Mouse (Mus musculus): ENCODE results near the gene Cfap97d1. TPM values are rescaled to one million over a fixed set of nuclear protein-coding genes. Genes with fewer than 3 reads are reported as not detected.

Gene Cfap97d1
- total and polyA plus RNA-seq, 3 experiments, result not detected

GRCm38 (mm10) chr11:102034887-102035286, 50.8 kb downstream of the Cfap97d1 start:
- Histone ChIP-seq H3K27ac (ENCODE audit: control insufficient read depth, low read depth, low read length) (no peak overlapping the region), H3K36me3 (ENCODE audit: control insufficient read depth in 1 of 2, insufficient read depth in 2 of 2, low read length in 2 of 2) (peaks cover 0 to 1% of the 10 kb centered on the region in 2 experiments; a peak in 1 of 4 replicates), H3K9me3 (replicated peaks; ENCODE audit: insufficient read depth, low read length) (no peaks in the 10 kb centered on the region), H3K27me3 (ENCODE audit: control insufficient read depth in 1 of 2, insufficient read depth in 2 of 2, low read length in 2 of 2) (peaks cover 2 to 7% of the 10 kb centered on the region in 2 experiments), H3K4me3 (ENCODE audit: control insufficient read depth in 1 of 2, insufficient read depth in 1 of 2, low read depth in 2 of 2, low read length in 2 of 2) (no peak overlapping the region), H3K9ac (ENCODE audit: control insufficient read depth, low read depth, low read length, poor library complexity, severe bottlenecking) (no peak overlapping the region), H3K4me1 (ENCODE audit: control insufficient read depth in 1 of 2, insufficient read depth in 2 of 2, low read length in 2 of 2) (peaks cover 0 to 4% of the 10 kb centered on the region in 2 experiments; a peak in 1 of 4 replicates), H3K79me2 (ENCODE audit: control insufficient read depth, insufficient read depth, low read length, poor library complexity) (no peaks in the 10 kb centered on the region)
- no peak for DNase-seq (ENCODE audit: low read depth, low spot score)
- TF ChIP-seq TAL1 (IDR thresholded peaks at IDR 0.05; ENCODE audit: low read length), result no peak
- no peak for TF ChIP-seq SMC3 (IDR thresholded peaks at IDR 0.05; ENCODE audit: low read depth, low read length)
- TF ChIP-seq ELF1 (IDR thresholded peaks at IDR 0.05; ENCODE audit: low read depth, low read length), result no peak
- TF ChIP-seq NELFE (IDR thresholded peaks at IDR 0.05; ENCODE audit: low read depth, low read length), result no peak
- TF ChIP-seq ZC3H11A (IDR thresholded peaks at IDR 0.05; ENCODE audit: low read depth, low read length), result no peak
- TF ChIP-seq GATA1 (IDR thresholded peaks at IDR 0.05; ENCODE audit: low read depth, low read length), result no peak

- H3K9ac ChIP-seq (ENCODE audit: control insufficient read depth, low read depth, low read length, poor library complexity, severe bottlenecking), result no peak overlapping the region
- no peaks in the 10 kb centered on the region for H3K9me3 ChIP-seq (replicated peaks; ENCODE audit: insufficient read depth, low read length)
- H3K79me2 ChIP-seq (ENCODE audit: control insufficient read depth, insufficient read depth, low read length, poor library complexity), result no peaks in the 10 kb centered on the region
- no peak overlapping the region for H3K4me3 ChIP-seq (ENCODE audit: control insufficient read depth in 1 of 2, insufficient read depth in 1 of 2, low read depth in 2 of 2, low read length in 2 of 2)
- H3K4me1 ChIP-seq (ENCODE audit: control insufficient read depth in 1 of 2, insufficient read depth in 2 of 2, low read length in 2 of 2), result no peaks in the 10 kb centered on the region
- TF ChIP-seq ZMIZ1 (IDR thresholded peaks at IDR 0.05; ENCODE audit: low read depth, low read length), result no peak
- TF ChIP-seq MEF2A (IDR thresholded peaks at IDR 0.05; ENCODE audit: extremely low read depth, insufficient replicate concordance, low read depth, low read length, poor library complexity, severe bottlenecking), result no peak
- TF ChIP-seq MYB (IDR thresholded peaks at IDR 0.05; ENCODE audit: low read depth, low read length), result no peak
- no peak for TF ChIP-seq KAT2A (conservative IDR thresholded peaks at IDR 0.05; ENCODE audit: low read depth, low read length)
- H3K27ac ChIP-seq (ENCODE audit: control insufficient read depth, low read depth, low read length), result no peak overlapping the region
- DNase-seq (ENCODE audit: low read depth, low spot score), result no peak
- peaks cover 2 to 7% of the 10 kb centered on the region in 2 experiments for H3K27me3 ChIP-seq (ENCODE audit: control insufficient read depth in 1 of 2, insufficient read depth in 2 of 2, low read length in 2 of 2)
- H3K36me3 ChIP-seq (ENCODE audit: control insufficient read depth in 1 of 2, insufficient read depth in 2 of 2, low read length in 2 of 2), result no peaks in the 10 kb centered on the region
Measured at GRCm38 (mm10) chr11:102035456-102035960, 51.4 kb downstream of the Cfap97d1 start.

GRCm38 (mm10) chr11:102036336-102036735, 52.3 kb downstream of the Cfap97d1 start:
- H3K4me3 ChIP-seq (ENCODE audit: control insufficient read depth in 1 of 2, insufficient read depth in 1 of 2, low read depth in 2 of 2, low read length in 2 of 2), result no peak overlapping the region
- H3K4me1 ChIP-seq (ENCODE audit: control insufficient read depth in 1 of 2, insufficient read depth in 2 of 2, low read length in 2 of 2), result 0 out of 4 replicates have a peak, but pooled peaks cover 0 to under 1% of the 10 kb centered on the region in 2 experiments
- H3K9me3 ChIP-seq (replicated peaks; ENCODE audit: insufficient read depth, low read length), result no peaks in the 10 kb centered on the region
- no peak for DNase-seq (ENCODE audit: low read depth, low spot score)
- H3K27me3 ChIP-seq (ENCODE audit: control insufficient read depth in 1 of 2, insufficient read depth in 2 of 2, low read length in 2 of 2), result peaks cover 2 to 7% of the 10 kb centered on the region in 2 experiments
- TF ChIP-seq CHD1 (IDR thresholded peaks at IDR 0.05; ENCODE audit: low read depth, low read length) (no peak), TAL1 (IDR thresholded peaks at IDR 0.05; ENCODE audit: low read length) (no peak), UBTF (IDR thresholded peaks at IDR 0.05; ENCODE audit: borderline replicate concordance, insufficient read depth, low read depth, low read length) (no peak), HCFC1 (IDR thresholded peaks at IDR 0.05; ENCODE audit: low read depth, low read length) (no peak), E2F4 (IDR thresholded peaks at IDR 0.05; ENCODE audit: borderline replicate concordance, low read depth, low read length) (no peak), JUND (IDR thresholded peaks at IDR 0.05; ENCODE audit: low read depth, low read length) (no peak), GATA1 (IDR thresholded peaks at IDR 0.05; ENCODE audit: low read depth, low read length) (no peak), ZNF384 (IDR thresholded peaks at IDR 0.05; ENCODE audit: low read depth, low read length) (no peak), SIN3A (IDR thresholded peaks at IDR 0.05; ENCODE audit: low read length) (no peak), ZKSCAN1 (IDR thresholded peaks at IDR 0.05; ENCODE audit: low read depth, low read length) (no peak), ELF1 (IDR thresholded peaks at IDR 0.05; ENCODE audit: low read depth, low read length) (no peak), MYB (IDR thresholded peaks at IDR 0.05; ENCODE audit: low read depth, low read length) (no peak)
- H3K36me3 ChIP-seq (ENCODE audit: control insufficient read depth in 1 of 2, insufficient read depth in 2 of 2, low read length in 2 of 2), result no peaks in the 10 kb centered on the region
- no peaks in the 10 kb centered on the region for H3K79me2 ChIP-seq (ENCODE audit: control insufficient read depth, insufficient read depth, low read length, poor library complexity)
- H3K27ac ChIP-seq (ENCODE audit: control insufficient read depth, low read depth, low read length), result no peak overlapping the region
- H3K9ac ChIP-seq (ENCODE audit: control insufficient read depth, low read depth, low read length, poor library complexity, severe bottlenecking), result no peak overlapping the region
